Comparison of ENCODE assay signal across 9 mouse cellular contexts in genomic region chr2:164856309-164857100, GRCm38 (mm10). TPM values are rescaled to one million over a fixed set of nuclear protein-coding genes. Genes with fewer than 3 reads are reported as not detected.
DNase-seq lines count a peak whose midpoint lies in the region; ATAC-seq and TF ChIP-seq lines count a peak whose summit lies in the region.
"Had no signal": no experiment of that assay in that cellular context is flagged by ENCODE, and none has a peak within 500 bp of the region (broad histone marks: within the 10 kb centered on the region; RNA-seq: fewer than 3 reads in every experiment).

No protein-coding gene starts in this region.

- peaks cover 41% of the 10 kb centered on the region for H3K36me3 ChIP-seq in E14TG2a.4 (ENCODE audit: insufficient read depth, low read length)
- no peaks in the 10 kb centered on the region for H3K36me3 ChIP-seq in intestine, embryonic 15.5 days
- no peaks in the 10 kb centered on the region for H3K36me3 ChIP-seq in midbrain, embryonic 14.5 days (ENCODE audit: control insufficient read depth, insufficient read depth, low read length)

- H3K4me3 ChIP-seq in E14TG2a.4 (replicated peaks; ENCODE audit: low read length) = peak overlapping the region; percentile 91
- H3K4me3 ChIP-seq in embryonic fibroblast, embryonic 13.5 days (ENCODE audit: insufficient read depth, low read length) = peak overlapping the region; percentile 66
- peak overlapping the region; percentile 44 for H3K4me3 ChIP-seq in intestine, embryonic 15.5 days (replicated peaks)
- peak overlapping the region; percentile 40 for H3K4me3 ChIP-seq in midbrain, embryonic 14.5 days (replicated peaks; ENCODE audit: low read depth, low read length)

- no peaks in the 10 kb centered on the region for H3K9me3 ChIP-seq in E14TG2a.4 (ENCODE audit: low read length)
- no peaks in the 10 kb centered on the region for H3K9me3 ChIP-seq in intestine, embryonic 15.5 days
- no peaks in the 10 kb centered on the region for H3K9me3 ChIP-seq in midbrain, embryonic 14.5 days (ENCODE audit: control insufficient read depth, low read length)

- H3K27me3 ChIP-seq in E14TG2a.4 (ENCODE audit: insufficient read depth, low read length) = no peaks in the 10 kb centered on the region
- H3K27me3 ChIP-seq in intestine, embryonic 15.5 days (replicated peaks) = peaks cover 30% of the 10 kb centered on the region
- peaks cover 10% of the 10 kb centered on the region for H3K27me3 ChIP-seq in midbrain, embryonic 14.5 days (ENCODE audit: control insufficient read depth, insufficient read depth, low read length)

- 2% methylated on average over 42 of the region's 42 CpGs for WGBS in intestine, embryonic 15.5 days
- under 1% methylated on average over 42 of the region's 42 CpGs for WGBS in midbrain, embryonic 14.5 days

- DNase-seq in cerebellum, adult 9-10 months = peak; percentile 55
- DNase-seq in cerebellum, adult 11 months = no peak
- peak; percentile 40 for DNase-seq in midbrain, embryonic 14.5 days
- DNase-seq in frontal cortex, adult 2 months (ENCODE audit: extremely low spot score in 1 of 2, low spot score in 1 of 2) = no peak
- DNase-seq in thymus, postnatal 36 days = no peak

- peaks cover 84% of the 10 kb centered on the region for H3K4me1 ChIP-seq in E14TG2a.4 (replicated peaks; ENCODE audit: low read depth, low read length)
- H3K4me1 ChIP-seq in embryonic fibroblast, embryonic 13.5 days (ENCODE audit: control insufficient read depth, insufficient read depth, low read length) = peaks cover under 1% of the 10 kb centered on the region; the same call in 1 of the 2 replicates
- H3K4me1 ChIP-seq in intestine, embryonic 15.5 days (replicated peaks) = peaks cover 34% of the 10 kb centered on the region
- peaks cover 22% of the 10 kb centered on the region for H3K4me1 ChIP-seq in midbrain, embryonic 14.5 days (ENCODE audit: control insufficient read depth, insufficient read depth, low read length)

- H3K4me2 ChIP-seq in intestine, embryonic 15.5 days (replicated peaks) = peak overlapping the region; percentile 93
- peak overlapping the region; percentile 95 for H3K4me2 ChIP-seq in midbrain, embryonic 14.5 days (ENCODE audit: low read length)

- no peak overlapping the region for H3K27ac ChIP-seq in embryonic fibroblast, embryonic 13.5 days (ENCODE audit: insufficient read depth, low read length)
- H3K27ac ChIP-seq in intestine, embryonic 15.5 days = no peak overlapping the region
- no peak overlapping the region for H3K27ac ChIP-seq in midbrain, embryonic 14.5 days (replicated peaks; ENCODE audit: low read depth, low read length)

- no peak for TF ChIP-seq POLR2A in embryonic fibroblast, embryonic 13.5 days (IDR thresholded peaks at IDR 0.05; ENCODE audit: low read depth, low read length)

- ATAC-seq in intestine, embryonic 15.5 days = no peak
- ATAC-seq in midbrain, embryonic 14.5 days (ENCODE audit: low FRiP score, low TSS enrichment) = no peak

- no peak for TF ChIP-seq CTCF in E14TG2a.4 (conservative IDR thresholded peaks at IDR 0.05; ENCODE audit: low read length)
- no peak for TF ChIP-seq CTCF in embryonic fibroblast, embryonic 13.5 days (IDR thresholded peaks at IDR 0.05; ENCODE audit: borderline replicate concordance, insufficient read depth, low read length)

- peak overlapping the region; percentile 48 for H3K9ac ChIP-seq in intestine, embryonic 15.5 days
- H3K9ac ChIP-seq in midbrain, embryonic 14.5 days (replicated peaks; ENCODE audit: low read length) = peak overlapping the region; percentile 30; the same call in 1 of the 2 replicates

RNA-seq across cellular contexts. Expression of gene Pltp, which starts 1.0 kb away (rescaled TPM):
- 26.5 and 39.5 TPM in 2 replicates for polyA plus RNA-seq in embryonic fibroblast, embryonic 13.5 days (2011; ENCODE audit: insufficient read length, low read depth, missing spikeins)
- polyA plus RNA-seq in intestine, embryonic 15.5 days (2015; fragmentation: Nextera tagmentation; extraction: Ambion mirVana) = 28.7 and 29.5 TPM in 2 replicates
- polyA plus RNA-seq in midbrain, embryonic 14.5 days (2014; fragmentation: Nextera tagmentation; extraction: Ambion mirVana) = 29.8 and 91.1 TPM in 2 replicates
- polyA plus RNA-seq in frontal cortex, adult 2 months (2012; rRNA removed) = 154 and 170 TPM in 2 replicates

RNA-seq across cellular contexts. Expression of gene Pcif1, which starts 22.6 kb away (rescaled TPM):
- polyA plus RNA-seq in embryonic fibroblast, embryonic 13.5 days (2011; ENCODE audit: insufficient read length, low read depth, missing spikeins) = 18.2 and 18.3 TPM in 2 replicates
- 63.6 and 65.5 TPM in 2 replicates for polyA plus RNA-seq in intestine, embryonic 15.5 days (2015; fragmentation: Nextera tagmentation; extraction: Ambion mirVana)
- polyA plus RNA-seq in midbrain, embryonic 14.5 days (2014; fragmentation: Nextera tagmentation; extraction: Ambion mirVana) = 92.8 and 99.5 TPM in 2 replicates
- polyA plus RNA-seq in frontal cortex, adult 2 months (2012; rRNA removed) = 47.4 and 47.7 TPM in 2 replicates

RNA-seq across cellular contexts. Expression of gene Neurl2, which starts 23.2 kb away (rescaled TPM):
- polyA plus RNA-seq in embryonic fibroblast, embryonic 13.5 days (2011; ENCODE audit: insufficient read length, low read depth, missing spikeins) = 5.0 and 7.4 TPM in 2 replicates
- polyA plus RNA-seq in intestine, embryonic 15.5 days (2015; fragmentation: Nextera tagmentation; extraction: Ambion mirVana) = 6.8 and 7.4 TPM in 2 replicates
- polyA plus RNA-seq in midbrain, embryonic 14.5 days (2014; fragmentation: Nextera tagmentation; extraction: Ambion mirVana) = 5.1 and 6.9 TPM in 2 replicates
- 6.6 and 6.9 TPM in 2 replicates for polyA plus RNA-seq in frontal cortex, adult 2 months (2012; rRNA removed)

RNA-seq across cellular contexts. Expression of gene Ctsa, which starts 23.8 kb away (rescaled TPM):
- 250 and 288 TPM in 2 replicates for polyA plus RNA-seq in embryonic fibroblast, embryonic 13.5 days (2011; ENCODE audit: insufficient read length, low read depth, missing spikeins)
- polyA plus RNA-seq in intestine, embryonic 15.5 days (2015; fragmentation: Nextera tagmentation; extraction: Ambion mirVana) = 266 and 277 TPM in 2 replicates
- polyA plus RNA-seq in midbrain, embryonic 14.5 days (2014; fragmentation: Nextera tagmentation; extraction: Ambion mirVana) = 77.1 and 88.2 TPM in 2 replicates
- polyA plus RNA-seq in frontal cortex, adult 2 months (2012; rRNA removed) = 177 and 194 TPM in 2 replicates

RNA-seq across cellular contexts. Expression of gene Spata25, which starts 28.2 kb away (rescaled TPM):
- polyA plus RNA-seq in embryonic fibroblast, embryonic 13.5 days (2011; ENCODE audit: insufficient read length, low read depth, missing spikeins) = not detected in 2 replicates
- not detected in 2 replicates for polyA plus RNA-seq in intestine, embryonic 15.5 days (2015; fragmentation: Nextera tagmentation; extraction: Ambion mirVana)
- 0.29 TPM in 1 of 2 replicates, not detected in the other for polyA plus RNA-seq in midbrain, embryonic 14.5 days (2014; fragmentation: Nextera tagmentation; extraction: Ambion mirVana)
- polyA plus RNA-seq in frontal cortex, adult 2 months (2012; rRNA removed) = 0.69 TPM in 1 of 2 replicates, not detected in the other
- polyA plus RNA-seq: large intestine, adult 2 months had no signal

Comparison
In these comparisons a context has a peak if more than half of its experiments do, and no peak if none do; other contexts are left out.
1. DNase-seq: peak in cerebellum, adult 9-10 months (single experiment) and midbrain, embryonic 14.5 days (single experiment); none in cerebellum, adult 11 months (single experiment), frontal cortex, adult 2 months (0 of 2) and thymus, postnatal 36 days (0 of 2).
2. H3K4me3 ChIP-seq: peak in every context shown above with its lines; median percentile 91 in E14TG2a.4; 66 in embryonic fibroblast, embryonic 13.5 days; 44 in intestine, embryonic 15.5 days; 40 in midbrain, embryonic 14.5 days.